Mouse (Mus musculus): ENCODE data around the gene Esr1. TPM values are rescaled to one million over a fixed set of nuclear protein-coding genes. Genes with fewer than 3 reads are reported as not detected.

Gene Esr1
- polyA plus RNA-seq, 1 experiment: 1.5 TPM

GRCm38 (mm10) chr10:4972026-4972425 lies 360.6 kb downstream of the Esr1 start:
- Histone ChIP-seq H3K4me1 (ENCODE audit: control insufficient read depth, insufficient read depth, low read length) (no peaks in the 10 kb centered on the region), H3K4me3 (replicated peaks; ENCODE audit: extremely low read depth, low read depth, low read length) (no peak overlapping the region)
- 56% methylated on average over 2 of the region's 2 CpGs for WGBS
- DNase-seq: no peak
- TF ChIP-seq POLR2A (IDR thresholded peaks at IDR 0.05; ENCODE audit: borderline replicate concordance, extremely low read depth, low read depth, low read length): no peak
- no peak for TF ChIP-seq CTCF (IDR thresholded peaks at IDR 0.05; ENCODE audit: insufficient read depth, low read length)

- TF ChIP-seq POLR2A (IDR thresholded peaks at IDR 0.05; ENCODE audit: borderline replicate concordance, extremely low read depth, low read depth, low read length) (no peak), CTCF (IDR thresholded peaks at IDR 0.05; ENCODE audit: insufficient read depth, low read length) (no peak)
- Histone ChIP-seq H3K4me1 (ENCODE audit: control insufficient read depth, insufficient read depth, low read length) (no peaks in the 10 kb centered on the region), H3K4me3 (replicated peaks; ENCODE audit: extremely low read depth, low read depth, low read length) (no peak overlapping the region)
- 71% methylated on average over 4 of the region's 4 CpGs for WGBS
- DNase-seq: no peak
Measured at GRCm38 (mm10) chr10:4974246-4974645, 362.9 kb downstream of the Esr1 start.

- TF ChIP-seq POLR2A (IDR thresholded peaks at IDR 0.05; ENCODE audit: borderline replicate concordance, extremely low read depth, low read depth, low read length) (no peak), CTCF (IDR thresholded peaks at IDR 0.05; ENCODE audit: insufficient read depth, low read length) (no peak)
- Histone ChIP-seq H3K4me1 (ENCODE audit: control insufficient read depth, insufficient read depth, low read length) (no peaks in the 10 kb centered on the region), H3K4me3 (replicated peaks; ENCODE audit: extremely low read depth, low read depth, low read length) (no peak overlapping the region)
- WGBS: 81% methylated on average over 2 of the region's 2 CpGs
- DNase-seq: no peak
Measured at GRCm38 (mm10) chr10:4976557-4976956, 365.2 kb downstream of the Esr1 start.

GRCm38 (mm10) chr10:4977374-4977773 lies 366.0 kb downstream of the Esr1 start:
- 70% methylated on average over 3 of the region's 3 CpGs for WGBS
- no peaks in the 10 kb centered on the region for H3K4me1 ChIP-seq (ENCODE audit: control insufficient read depth, insufficient read depth, low read length)
- H3K4me3 ChIP-seq (replicated peaks; ENCODE audit: extremely low read depth, low read depth, low read length): no peak overlapping the region
- no peak for TF ChIP-seq CTCF (IDR thresholded peaks at IDR 0.05; ENCODE audit: insufficient read depth, low read length)
- TF ChIP-seq POLR2A (IDR thresholded peaks at IDR 0.05; ENCODE audit: borderline replicate concordance, extremely low read depth, low read depth, low read length): no peak
- no peak for DNase-seq

DNA sequence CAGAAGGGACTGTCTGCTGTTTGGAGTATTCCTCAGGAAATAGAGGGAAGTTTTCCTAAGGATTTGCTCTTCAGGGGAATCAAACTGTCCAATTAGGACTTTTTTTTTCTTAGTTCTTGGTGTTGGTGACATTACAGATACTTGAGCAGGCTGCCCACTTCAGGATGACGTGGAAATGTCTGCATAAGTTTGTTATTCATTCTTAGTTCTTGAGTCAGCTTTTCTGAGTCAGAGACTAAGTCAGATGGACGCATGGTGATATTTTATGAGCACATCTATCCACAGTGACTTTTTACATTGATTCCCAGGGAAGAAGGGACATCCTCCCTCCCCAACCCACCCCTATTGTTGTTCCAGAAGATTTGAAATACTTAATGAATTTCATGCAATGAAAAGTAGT lies 372.5 kb downstream of the Esr1 start:
- WGBS: 47% methylated on average over 2 of the region's 2 CpGs
- DNase-seq: no peak
- Histone ChIP-seq H3K4me1 (ENCODE audit: control insufficient read depth, insufficient read depth, low read length) (no peaks in the 10 kb centered on the region), H3K4me3 (replicated peaks; ENCODE audit: extremely low read depth, low read depth, low read length) (no peak overlapping the region)
- TF ChIP-seq CTCF (IDR thresholded peaks at IDR 0.05; ENCODE audit: insufficient read depth, low read length) (no peak), POLR2A (IDR thresholded peaks at IDR 0.05; ENCODE audit: borderline replicate concordance, extremely low read depth, low read depth, low read length) (no peak)

DNA sequence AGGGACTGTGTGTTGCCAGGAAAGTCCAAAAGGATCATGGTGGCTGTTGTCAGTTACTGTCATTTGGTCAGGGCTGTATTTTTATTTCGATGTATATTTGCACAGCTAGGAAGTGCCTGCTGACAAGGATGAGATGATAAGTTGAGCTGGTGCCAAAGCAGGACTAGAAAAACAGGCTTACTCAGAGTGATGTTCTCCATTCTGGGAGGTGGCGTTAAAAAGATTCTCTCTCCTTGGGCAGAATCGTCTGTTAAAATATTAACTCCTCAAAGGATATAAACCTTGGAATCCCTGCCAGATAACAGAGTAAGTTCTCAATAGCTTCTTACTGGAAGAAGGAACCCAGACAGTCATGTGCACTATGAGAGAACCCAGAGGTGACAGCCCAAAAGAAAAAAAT lies 382.4 kb downstream of the Esr1 start:
- no peak overlapping the region for H3K4me3 ChIP-seq (replicated peaks; ENCODE audit: extremely low read depth, low read depth, low read length)
- 44% methylated on average over 3 of the region's 3 CpGs for WGBS
- TF ChIP-seq CTCF (IDR thresholded peaks at IDR 0.05; ENCODE audit: insufficient read depth, low read length) (no peak), POLR2A (IDR thresholded peaks at IDR 0.05; ENCODE audit: borderline replicate concordance, extremely low read depth, low read depth, low read length) (no peak)
- H3K4me1 ChIP-seq (ENCODE audit: control insufficient read depth, insufficient read depth, low read length): no peaks in the 10 kb centered on the region
- no peak for DNase-seq

DNA sequence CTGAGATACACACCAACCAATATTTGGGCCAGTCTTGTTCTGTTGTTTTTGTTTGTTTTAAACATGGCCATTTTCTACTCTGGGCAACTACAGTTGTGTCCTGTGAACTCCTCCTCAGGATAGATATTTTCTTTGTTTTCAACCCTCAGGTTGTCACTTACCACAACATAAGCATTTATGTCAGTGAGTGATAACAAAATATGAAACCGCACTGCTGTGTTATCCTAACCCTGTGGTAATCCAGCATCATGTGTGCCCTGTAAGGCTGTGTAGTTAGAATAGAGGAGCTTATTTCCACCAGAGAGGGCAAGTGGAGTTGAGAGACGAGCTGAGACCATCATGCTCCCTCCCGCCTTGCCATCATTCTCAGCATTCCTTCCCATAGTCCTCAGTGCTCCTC lies 385.2 kb downstream of the Esr1 start:
- no peak for DNase-seq
- no peak overlapping the region for H3K4me3 ChIP-seq (replicated peaks; ENCODE audit: extremely low read depth, low read depth, low read length)
- WGBS: 82% methylated on average over 3 of the region's 3 CpGs
- no peaks in the 10 kb centered on the region for H3K4me1 ChIP-seq (ENCODE audit: control insufficient read depth, insufficient read depth, low read length)
- TF ChIP-seq CTCF (IDR thresholded peaks at IDR 0.05; ENCODE audit: insufficient read depth, low read length): no peak

DNA sequence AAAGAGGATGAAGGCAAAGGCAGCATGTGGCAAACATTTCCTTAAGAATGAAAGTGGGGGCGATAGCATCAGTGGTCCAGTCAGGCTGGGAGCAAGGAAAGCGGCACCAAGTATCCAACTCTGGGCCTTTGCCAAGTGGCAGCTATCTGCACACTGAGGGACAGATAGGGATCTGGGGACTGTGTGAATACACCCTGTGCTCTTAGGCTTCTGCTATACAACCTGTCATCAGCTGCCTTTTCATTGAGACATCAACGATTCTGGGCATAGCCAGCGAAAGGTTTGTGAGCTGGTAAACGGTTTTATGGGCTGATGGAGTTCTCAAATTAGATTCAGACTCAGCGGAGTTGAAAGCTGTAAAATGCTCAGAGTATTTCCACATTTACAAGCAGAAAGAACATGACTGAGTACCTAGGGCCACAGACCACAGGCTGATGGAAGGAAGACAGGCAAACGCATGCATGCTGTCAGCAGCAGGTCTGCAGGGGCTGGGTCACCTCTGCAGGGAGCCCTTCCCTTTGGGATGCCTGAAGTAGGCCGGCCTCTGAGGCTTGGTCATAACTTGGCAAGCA lies 397.5 kb downstream of the Esr1 start:
- no peak overlapping the region for H3K4me3 ChIP-seq (replicated peaks; ENCODE audit: extremely low read depth, low read depth, low read length)
- H3K4me1 ChIP-seq (ENCODE audit: control insufficient read depth, insufficient read depth, low read length): no peaks in the 10 kb centered on the region
- WGBS: 82% methylated on average over 8 of the region's 8 CpGs
- DNase-seq: no peak
- no peak for TF ChIP-seq POLR2A (IDR thresholded peaks at IDR 0.05; ENCODE audit: borderline replicate concordance, extremely low read depth, low read depth, low read length)
- no peak for TF ChIP-seq CTCF (IDR thresholded peaks at IDR 0.05; ENCODE audit: insufficient read depth, low read length)

GRCm38 (mm10) chr10:5012004-5012403 lies 400.6 kb downstream of the Esr1 start:
- no peaks in the 10 kb centered on the region for H3K4me1 ChIP-seq (ENCODE audit: control insufficient read depth, insufficient read depth, low read length)
- no peak for DNase-seq
- no peak for TF ChIP-seq POLR2A (IDR thresholded peaks at IDR 0.05; ENCODE audit: borderline replicate concordance, extremely low read depth, low read depth, low read length)
- no peak for TF ChIP-seq CTCF (IDR thresholded peaks at IDR 0.05; ENCODE audit: insufficient read depth, low read length)
- no peak overlapping the region for H3K4me3 ChIP-seq (replicated peaks; ENCODE audit: extremely low read depth, low read depth, low read length)

GRCm38 (mm10) chr10:5014976-5015375 lies 403.6 kb downstream of the Esr1 start:
- DNase-seq: no peak
- TF ChIP-seq POLR2A (IDR thresholded peaks at IDR 0.05; ENCODE audit: borderline replicate concordance, extremely low read depth, low read depth, low read length): no peak
- TF ChIP-seq CTCF (IDR thresholded peaks at IDR 0.05; ENCODE audit: insufficient read depth, low read length): no peak
- 76% methylated on average over 1 of the region's 1 CpGs for WGBS
- Histone ChIP-seq H3K4me1 (ENCODE audit: control insufficient read depth, insufficient read depth, low read length) (no peaks in the 10 kb centered on the region), H3K4me3 (replicated peaks; ENCODE audit: extremely low read depth, low read depth, low read length) (no peak overlapping the region)
